Mouse (Mus musculus) MEL-GATA-1-ER (cell line): ENCODE data around the gene Abcd3.

Experiments
- DNase-seq: peaks from one replicate; pipeline ENCODE4 v3.0.0-alpha.2; 2012; ENCODE audit warnings: low read depth; ENCODE audit errors: extremely low read depth

The Abcd3 gene

DNA sequence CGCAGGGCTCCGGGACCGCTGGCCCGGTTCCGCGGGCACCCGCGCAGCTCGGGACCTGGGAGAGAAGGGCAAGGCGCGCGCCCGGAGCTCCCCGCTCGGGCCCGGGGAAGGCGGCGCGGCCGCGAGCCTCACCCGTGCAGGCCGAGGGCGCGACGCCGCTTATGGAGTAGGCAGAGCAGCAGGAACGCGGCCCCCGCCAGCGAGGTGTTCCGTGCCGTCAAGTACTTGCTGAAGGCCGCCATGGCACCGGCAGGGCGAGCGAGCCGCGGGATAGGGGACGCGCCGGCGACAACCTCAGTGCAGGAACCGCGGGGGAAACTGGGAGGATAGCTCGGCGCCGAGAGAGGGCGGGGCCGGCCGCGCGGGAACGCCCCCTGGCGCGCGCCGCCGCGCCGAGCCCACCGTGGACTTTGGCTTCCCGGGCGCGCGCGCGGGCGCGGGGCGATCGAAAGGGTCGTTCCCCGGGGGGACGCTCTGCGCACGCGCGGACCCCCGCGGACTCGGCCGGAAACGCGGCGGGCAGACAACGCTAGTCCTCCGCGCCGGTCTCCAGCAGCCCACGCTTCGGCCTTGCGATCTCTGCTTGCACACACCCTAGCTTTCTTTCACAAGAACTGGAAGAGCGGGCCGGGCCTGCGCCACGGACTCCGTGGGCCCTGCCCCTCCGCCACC is at the start of gene Abcd3:
TSS of gene Abcd3 (minus strand) at position 426 of the 672 bp plus-strand sequence.
- DNase-seq = peak; percentile 54

- DNase-seq = no peak
Observed at GRCm38 (mm10) chr3:121859142-121859541, 44.0 kb upstream of the Abcd3 start.

DNA sequence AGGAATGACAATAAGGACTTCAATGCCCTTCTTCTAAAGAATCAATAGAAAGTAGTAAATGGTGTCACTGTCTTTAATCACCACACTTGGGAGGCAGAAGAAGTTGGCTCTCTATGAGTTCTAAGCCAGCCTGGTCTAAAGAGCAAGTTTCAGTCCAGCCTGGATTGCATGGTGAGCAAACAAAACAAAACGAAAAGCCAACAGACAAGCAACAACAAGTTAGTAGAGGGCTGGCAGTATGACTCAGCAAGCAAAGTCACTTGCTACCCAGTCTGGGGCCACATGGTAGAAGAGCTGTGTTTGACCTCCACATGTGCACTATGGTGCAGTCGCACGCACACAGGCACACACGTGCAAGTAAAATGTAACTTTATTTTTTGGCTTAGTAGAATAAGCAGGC is 41.0 kb upstream of the Abcd3 start:
- DNase-seq = no peak

DNA sequence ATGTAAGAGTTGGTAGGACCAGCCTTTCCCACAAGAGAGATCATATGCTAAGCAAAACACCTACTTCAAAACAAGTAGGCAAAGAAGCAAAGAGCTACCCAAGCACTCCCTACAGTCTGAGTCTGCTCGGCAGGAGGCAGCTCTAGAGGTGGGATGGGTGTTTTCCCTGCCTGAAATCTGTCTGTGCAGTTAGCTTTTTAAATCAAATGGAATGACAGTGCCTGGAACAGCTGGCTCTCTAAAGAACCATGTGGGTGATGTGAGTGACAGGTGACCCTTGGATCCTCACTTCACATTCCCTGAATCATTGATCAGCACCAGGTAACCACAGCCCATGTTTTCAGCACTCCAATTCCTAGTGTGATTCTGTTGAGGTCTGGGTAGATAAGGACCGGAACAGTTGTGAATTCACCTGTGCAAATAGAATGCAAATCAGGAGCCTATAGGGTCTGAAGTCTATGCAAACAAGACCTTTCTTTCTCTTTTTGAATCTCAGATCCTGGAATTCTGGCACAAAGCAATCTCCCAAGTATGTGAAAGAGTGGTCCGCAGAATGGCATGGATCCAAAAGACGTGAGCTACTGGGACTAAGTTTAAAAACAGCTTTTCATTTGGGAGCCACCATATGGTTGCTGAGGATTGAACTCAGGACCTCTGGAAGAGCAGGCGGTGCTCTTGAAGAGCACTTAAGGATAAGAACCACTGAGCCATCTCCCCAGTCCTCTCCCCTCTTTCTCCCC is 38.8 kb upstream of the Abcd3 start:
- DNase-seq = no peak

GRCm38 (mm10) chr3:121852074-121852826 is 37.1 kb upstream of the Abcd3 start:
- no peak for DNase-seq

GRCm38 (mm10) chr3:121851006-121851405 is 35.9 kb upstream of the Abcd3 start:
- DNase-seq = no peak

DNA sequence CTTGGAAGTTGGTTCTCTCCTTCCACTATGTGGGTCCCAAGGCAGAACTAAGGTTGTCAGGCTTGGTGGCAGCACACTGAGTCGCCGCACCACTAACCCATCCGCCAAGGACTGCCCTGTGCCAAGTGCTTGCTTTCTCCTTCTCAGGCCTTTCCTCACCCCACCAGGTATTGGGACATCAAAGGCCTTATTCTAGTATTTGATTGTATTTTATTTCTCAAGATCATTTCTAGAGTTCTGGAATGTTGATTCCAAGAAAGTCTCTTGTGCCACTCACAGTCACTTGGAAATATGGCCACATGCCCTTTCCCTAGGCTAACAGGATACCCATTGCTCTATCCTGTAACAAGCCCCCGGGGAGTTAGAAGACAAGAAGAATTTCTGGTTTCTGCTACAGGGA is 35.3 kb upstream of the Abcd3 start:
- DNase-seq = no peak

DNA sequence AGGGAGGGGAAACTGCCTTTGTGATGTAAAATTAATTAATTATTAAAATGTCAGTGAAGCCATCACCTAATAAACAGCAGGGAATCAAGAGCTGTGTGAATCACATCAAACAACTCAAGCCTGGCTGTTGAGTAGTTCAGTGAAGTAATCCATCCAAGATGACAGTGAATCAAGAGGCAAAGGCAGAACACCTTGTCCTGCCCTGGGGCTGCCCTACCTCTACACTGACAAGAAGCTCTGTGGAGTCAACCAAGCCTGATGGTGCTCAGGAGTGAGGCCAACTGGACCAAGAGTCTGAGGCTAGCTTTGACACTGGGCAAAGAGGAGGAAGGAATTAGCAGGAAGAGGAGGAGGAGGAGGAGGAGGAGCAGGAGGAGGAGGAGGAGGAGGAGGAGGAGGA is 32.2 kb upstream of the Abcd3 start:
- no peak for DNase-seq

DNA sequence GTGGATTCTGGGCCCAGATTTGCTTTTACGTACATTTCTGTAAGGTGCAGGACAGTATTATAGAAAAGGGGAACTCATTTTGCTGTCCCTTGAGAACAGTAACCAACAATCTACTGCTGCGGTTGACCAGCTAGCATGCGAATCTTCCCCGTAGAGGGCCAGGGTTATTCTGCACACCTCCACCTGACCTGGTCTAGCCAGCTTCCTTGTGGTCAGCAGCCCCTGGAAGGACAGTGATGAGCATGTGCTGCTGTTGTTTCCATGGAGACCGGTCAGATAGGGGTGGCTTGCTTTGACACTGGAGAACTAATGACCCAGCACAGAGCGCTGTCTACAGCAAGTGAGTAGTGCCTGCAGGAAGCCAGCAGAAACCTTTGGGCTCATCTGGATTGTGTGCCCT is 29.6 kb upstream of the Abcd3 start:
- no peak for DNase-seq

- DNase-seq = no peak
Observed at GRCm38 (mm10) chr3:121844013-121844412, 28.9 kb upstream of the Abcd3 start.

DNA sequence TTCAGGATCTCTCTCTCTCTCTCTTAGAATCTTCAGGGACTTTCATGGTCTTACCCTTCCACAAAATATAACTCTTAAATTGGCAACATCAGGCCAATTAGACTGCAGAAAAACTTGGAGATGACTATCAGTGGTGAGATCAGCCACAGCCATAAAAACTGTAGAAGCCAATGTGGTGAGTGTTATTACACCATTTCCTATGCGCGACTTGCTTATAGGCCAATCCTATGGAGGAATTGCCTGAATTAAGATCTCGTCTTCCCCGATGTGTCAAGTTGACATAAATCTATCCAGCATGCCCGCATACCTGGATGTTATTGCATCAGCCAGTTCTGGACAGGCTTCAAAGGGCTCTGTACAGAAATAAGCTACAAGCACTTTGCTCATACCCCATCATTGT is 28.2 kb upstream of the Abcd3 start:
- DNase-seq = no peak

GRCm38 (mm10) chr3:121842306-121842860 is 27.3 kb upstream of the Abcd3 start:
- no peak for DNase-seq

DNA sequence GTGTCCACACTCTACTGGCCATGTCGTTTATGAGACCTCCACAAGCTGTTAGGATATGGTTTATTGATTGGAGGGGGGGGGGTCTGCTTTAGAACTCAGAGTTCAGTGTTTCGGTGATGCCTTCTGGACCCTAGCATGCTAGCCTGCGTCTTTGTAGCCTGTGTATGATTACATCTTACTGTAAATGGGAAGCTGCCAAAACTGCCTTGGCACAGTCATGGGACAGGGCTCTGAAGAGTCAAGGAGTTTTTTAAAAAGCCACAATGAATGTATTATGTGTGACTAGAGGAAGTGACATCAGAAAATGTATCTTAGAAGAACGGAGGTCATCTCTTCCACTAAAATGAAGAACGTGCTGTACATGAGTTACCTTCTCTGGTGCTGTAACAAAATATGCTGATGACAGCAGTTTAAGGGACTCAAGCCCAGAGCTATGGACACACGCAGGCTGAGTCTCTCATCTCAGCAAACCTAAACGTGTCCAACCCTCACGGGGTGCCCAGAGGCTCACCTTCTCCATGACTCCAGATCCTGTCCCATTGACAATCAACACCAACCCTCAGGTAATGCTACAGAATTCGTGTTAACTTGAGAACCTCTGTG is 26.4 kb upstream of the Abcd3 start:
- no peak for DNase-seq

GRCm38 (mm10) chr3:121840351-121840750 is 25.2 kb upstream of the Abcd3 start:
- DNase-seq = no peak

GRCm38 (mm10) chr3:121834732-121835131 is 19.6 kb upstream of the Abcd3 start:
- no peak for DNase-seq

DNA sequence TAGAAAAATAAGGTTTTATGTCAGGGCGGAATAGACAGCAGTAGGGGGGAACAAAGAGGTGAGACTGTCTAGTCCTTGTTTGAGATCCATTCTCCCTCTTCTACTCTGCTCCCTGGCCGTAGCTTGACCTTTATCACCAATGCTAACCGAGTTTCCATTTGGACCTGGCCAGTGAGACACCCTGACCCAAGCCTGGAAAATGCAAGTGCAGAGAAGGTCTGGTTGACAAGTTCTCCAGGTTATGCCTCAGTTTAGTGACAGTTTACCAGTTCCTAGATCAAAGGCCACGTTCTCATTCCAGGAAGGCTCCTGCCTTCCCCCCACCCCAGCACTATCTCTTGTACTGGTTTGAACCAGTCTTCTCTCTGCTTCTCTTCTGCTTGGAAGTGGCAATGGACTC is 19.1 kb upstream of the Abcd3 start:
- DNase-seq = no peak

DNA sequence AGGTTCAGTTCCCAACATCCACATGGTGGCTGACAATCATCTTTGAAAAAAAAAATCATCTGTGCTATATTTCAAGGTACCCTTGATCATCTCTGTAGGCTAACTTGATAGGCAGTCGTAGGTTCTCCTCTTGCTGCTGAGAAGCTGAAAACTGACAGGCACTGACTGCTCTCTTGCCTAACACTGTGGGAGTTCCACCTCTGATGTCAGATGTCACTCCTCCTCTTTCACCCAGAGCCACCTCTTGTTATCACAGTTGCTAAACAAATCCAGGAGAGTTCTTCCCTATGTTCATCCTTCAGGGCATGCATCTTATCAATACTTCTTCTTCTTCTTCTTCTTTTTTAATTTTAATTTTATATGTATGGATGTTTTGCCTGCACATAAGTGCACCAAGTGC is 10.0 kb upstream of the Abcd3 start:
- no peak for DNase-seq

- DNase-seq = no peak
Observed at GRCm38 (mm10) chr3:121824319-121824718, 9.2 kb upstream of the Abcd3 start.

- no peak for DNase-seq
Observed at GRCm38 (mm10) chr3:121822643-121823042, 7.5 kb upstream of the Abcd3 start.

DNA sequence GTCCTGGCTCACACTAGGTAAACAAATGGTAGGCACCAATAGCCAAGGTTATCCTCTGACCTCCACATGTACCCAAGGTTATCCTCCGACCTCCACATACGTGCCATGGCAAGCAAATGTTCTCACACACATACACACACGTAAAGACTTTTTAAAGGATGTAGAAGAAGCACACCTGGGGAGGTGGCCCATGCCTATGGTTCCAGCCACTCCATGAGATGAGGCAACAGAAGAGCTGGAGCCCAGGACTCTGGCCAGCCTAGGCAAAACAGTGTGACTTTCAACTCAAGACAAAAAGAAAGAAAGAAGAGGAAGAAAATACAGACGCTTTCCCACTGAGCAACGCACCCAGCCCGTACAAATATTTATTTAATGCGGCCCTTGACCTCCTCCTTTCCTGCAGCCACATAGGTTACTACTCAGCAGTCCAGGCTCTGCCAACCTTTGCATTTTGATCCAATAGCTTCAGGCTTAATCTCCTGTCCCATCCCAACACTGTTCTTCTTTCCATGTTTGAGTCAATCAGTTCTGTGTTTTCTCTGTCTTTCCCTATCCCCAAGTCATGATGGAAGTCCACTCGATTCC is 6.5 kb upstream of the Abcd3 start:
- no peak for DNase-seq

GRCm38 (mm10) chr3:121819693-121820200 is 4.6 kb upstream of the Abcd3 start:
- DNase-seq = peak; percentile 62
